Mouse (Mus musculus): Measurements from ENCODE around the gene Slc18b1. TPM values are rescaled to one million over a fixed set of nuclear protein-coding genes. Genes with fewer than 3 reads are reported as not detected.

Slc18b1 gene
- total RNA-seq, 4 experiments from 2014 or later, result 24.2 to 37.6 (median 28.5) TPM

Other genes with a start within 250 kb of the Slc18b1 start
- gene Rps12, start 9.7 kb upstream of the Slc18b1 start, total RNA-seq (2022), result 100 to 1,000 TPM; 157 to 280 (median 225) TPM
- gene Vnn3, start 54.5 kb downstream of the Slc18b1 start, total RNA-seq (2022), result under 1 TPM in 1 of 4 experiments, not detected in 3; 0.40 TPM
- gene Vnn1, start 97.7 kb downstream of the Slc18b1 start, total RNA-seq (2022), result under 1 TPM in 2 of 4 experiments, not detected in 2; 0.15 to 0.34 TPM
- gene Taar1, start 123.4 kb downstream of the Slc18b1 start, total RNA-seq (2022), result not detected
- not detected for gene Taar2, start 141.6 kb downstream of the Slc18b1 start, total RNA-seq (2022)
- gene Taar3, start 152.6 kb downstream of the Slc18b1 start, total RNA-seq (2022), result not detected
- not detected for gene Taar4, start 163.5 kb downstream of the Slc18b1 start, total RNA-seq (2022)
- gene Taar5, start 173.7 kb downstream of the Slc18b1 start, total RNA-seq (2022), result not detected
- gene Taar6, start 188.7 kb downstream of the Slc18b1 start, total RNA-seq (2022), result not detected
- not detected for gene Taar7a, start 196.5 kb downstream of the Slc18b1 start, total RNA-seq (2022)
- gene Taar7b, start 203.0 kb downstream of the Slc18b1 start, total RNA-seq (2022), result not detected
- not detected for gene Taar7d, start 230.2 kb downstream of the Slc18b1 start, total RNA-seq (2022)
- gene Taar7e, start 240.6 kb downstream of the Slc18b1 start, total RNA-seq (2022), result not detected